Mouse (Mus musculus) neural tube, postnatal 0 days (tissue): Measurements from ENCODE around the gene Olfr1185-ps1. TPM values are rescaled to one million over a fixed set of nuclear protein-coding genes. Genes with fewer than 3 reads are reported as not detected.

ENCODE experiments used
- polyA plus RNA-seq: library from polyadenylated mRNA; unstranded; fragments of >200 nt; fragmentation: Nextera tagmentation; extraction: Ambion mirVana; gene quantifications from 2 replicates; pipeline ENCODE4 v1.2.1, GENCODE M21; 2015

Olfr1185-ps1 gene
- polyA plus RNA-seq, result not detected in 2 replicates

GRCm38 (mm10) chr2:88493020-88493419, at the start of gene Olfr1185-ps1:
Gene Olfr1185-ps1, plus strand, starts transcription at chr2:88493320.

DNA sequence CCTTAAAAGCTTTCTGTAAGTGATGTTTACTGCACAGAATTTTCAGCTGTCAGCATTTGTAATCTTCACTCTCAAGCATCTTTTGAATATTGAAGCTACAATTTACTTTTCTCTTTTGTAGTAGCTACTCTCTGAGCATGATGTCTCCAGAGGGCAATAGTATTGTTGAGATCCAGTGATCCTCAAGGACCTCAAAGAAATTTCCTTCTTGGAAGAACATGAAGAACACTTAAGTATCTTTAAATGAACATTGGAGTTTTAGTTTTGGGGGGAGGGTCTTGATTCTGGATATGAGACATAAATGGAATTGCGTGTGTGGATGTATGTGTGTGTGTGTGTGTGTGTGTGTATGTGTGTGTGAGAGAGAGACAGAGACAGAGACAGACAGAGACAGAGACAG, 44.1 kb upstream of the Olfr1185-ps1 start, which contains the start of gene Gm13757:
Gm13757 (minus strand) TSS at position 101 of the 400 bp plus-strand sequence.

GRCm38 (mm10) chr2:88454567-88454966, 38.6 kb upstream of the Olfr1185-ps1 start, which contains the start of gene Olfr1183:
Gene Olfr1183, plus strand, starts transcription at chr2:88454867.

GRCm38 (mm10) chr2:88483298-88483697, 9.8 kb upstream of the Olfr1185-ps1 start, which contains the start of gene Olfr1184:
Gene Olfr1184, plus strand, starts transcription at chr2:88483598.

DNA sequence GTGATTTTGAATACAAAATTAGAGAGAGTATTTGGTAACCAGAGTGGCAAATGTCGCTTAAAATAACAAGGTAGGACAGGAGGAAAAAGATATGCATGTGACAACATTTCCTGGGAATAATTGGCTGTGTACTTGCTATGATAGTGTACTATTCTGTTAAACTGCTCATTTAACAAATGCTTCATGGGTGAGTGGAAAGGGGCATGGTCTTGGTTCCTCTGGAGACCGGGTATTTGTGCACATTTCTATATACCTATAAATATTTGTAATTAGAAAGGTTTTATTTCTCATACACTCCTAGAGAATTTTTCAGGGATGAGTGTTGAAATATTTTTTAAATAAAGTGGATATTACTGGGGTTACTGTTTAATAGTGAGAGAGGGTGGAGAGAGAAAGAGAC, 25.1 kb downstream of the Olfr1185-ps1 start, which contains the start of gene Olfr1186:
Olfr1186 (plus strand) TSS at position 301 of the 400 bp plus-strand sequence.

Other genes starting within 250 kb of the Olfr1185-ps1 start
- gene Olfr1173, start 213.4 kb upstream of the Olfr1185-ps1 start, polyA plus RNA-seq, result not detected in 2 replicates
- gene Olfr1174-ps, start 178.2 kb upstream of the Olfr1185-ps1 start, polyA plus RNA-seq, result not detected in 2 replicates
- not detected in 2 replicates for gene Olfr1175-ps, start 166.1 kb upstream of the Olfr1185-ps1 start, polyA plus RNA-seq
- not detected in 2 replicates for gene Olfr1176, start 156.6 kb upstream of the Olfr1185-ps1 start, polyA plus RNA-seq
- not detected in 2 replicates for gene Olfr1177-ps, start 146.8 kb upstream of the Olfr1185-ps1 start, polyA plus RNA-seq
- gene Olfr1178, start 106.3 kb upstream of the Olfr1185-ps1 start, polyA plus RNA-seq, result not detected in 2 replicates
- gene Olfr1179, start 86.9 kb upstream of the Olfr1185-ps1 start, polyA plus RNA-seq, result not detected in 2 replicates
- not detected in 2 replicates for gene Olfr1180, start 74.2 kb upstream of the Olfr1185-ps1 start, polyA plus RNA-seq
- gene Olfr1181, start 67.1 kb upstream of the Olfr1185-ps1 start, polyA plus RNA-seq, result not detected in 2 replicates
- not detected in 2 replicates for gene Gm13757, start 44.2 kb upstream of the Olfr1185-ps1 start, polyA plus RNA-seq
- gene Olfr1183, start 38.5 kb upstream of the Olfr1185-ps1 start, polyA plus RNA-seq, result not detected in 2 replicates
- gene Olfr1184, start 9.7 kb upstream of the Olfr1185-ps1 start, polyA plus RNA-seq, result not detected in 2 replicates
- not detected in 2 replicates for gene Olfr1186, start 25.2 kb downstream of the Olfr1185-ps1 start, polyA plus RNA-seq
- gene Olfr1188, start 63.6 kb downstream of the Olfr1185-ps1 start, polyA plus RNA-seq, result not detected in 2 replicates
- gene Olfr1189, start 93.1 kb downstream of the Olfr1185-ps1 start, polyA plus RNA-seq, result not detected in 2 replicates
- not detected in 2 replicates for gene Olfr1191-ps1, start 147.2 kb downstream of the Olfr1185-ps1 start, polyA plus RNA-seq
- not detected in 2 replicates for gene Olfr1192-ps1, start 155.2 kb downstream of the Olfr1185-ps1 start, polyA plus RNA-seq
- gene Olfr1193, start 182.3 kb downstream of the Olfr1185-ps1 start, polyA plus RNA-seq, result not detected in 2 replicates
- gene Olfr1195, start 195.9 kb downstream of the Olfr1185-ps1 start, polyA plus RNA-seq, result not detected in 2 replicates
- gene Olfr1196, start 211.3 kb downstream of the Olfr1185-ps1 start, polyA plus RNA-seq, result not detected in 2 replicates
- gene Olfr1197, start 239.0 kb downstream of the Olfr1185-ps1 start, polyA plus RNA-seq, result not detected in 2 replicates